Mouse (Mus musculus): Measurements from ENCODE around the gene 2810408A11Rik.

The 2810408A11Rik gene

DNA sequence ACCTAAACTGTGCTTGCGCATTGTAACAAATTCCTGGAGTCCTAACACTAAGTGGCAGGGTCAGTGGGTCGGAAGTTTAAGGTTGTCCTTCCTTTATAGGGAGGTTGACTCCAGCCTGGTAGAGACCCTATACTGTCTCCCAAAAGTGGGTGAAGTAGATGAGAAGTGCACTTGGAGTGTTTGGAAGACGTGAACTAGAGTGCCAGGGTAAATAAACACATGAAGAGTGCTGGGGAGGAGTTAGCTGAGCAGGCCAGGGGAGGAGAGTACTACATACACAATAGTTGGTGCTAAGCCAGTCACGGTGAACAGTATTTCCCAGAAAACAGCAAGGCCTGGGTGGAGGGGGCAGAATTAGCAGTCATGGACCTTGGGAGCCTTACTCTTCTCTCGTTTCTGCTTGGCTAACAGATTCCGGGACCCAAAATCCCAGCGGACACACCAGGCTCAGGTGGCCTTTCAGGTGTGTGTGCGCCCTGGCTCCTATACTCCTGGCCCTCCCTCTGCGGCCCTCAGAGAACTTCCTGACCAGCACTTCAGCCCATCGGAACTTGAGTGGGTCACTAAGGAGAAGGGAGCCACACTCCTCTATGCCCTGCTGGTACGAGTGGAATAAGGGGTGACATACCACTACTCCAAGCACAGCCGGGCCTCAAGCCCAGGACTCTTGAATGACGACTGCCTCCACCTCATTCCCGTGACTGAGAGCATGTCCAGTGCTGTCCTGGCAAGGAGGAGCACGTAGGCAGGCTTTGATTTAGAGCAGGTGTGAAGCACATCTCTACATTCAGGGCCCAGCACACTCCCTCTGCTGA is 12.1 kb upstream of the 2810408A11Rik start:
- DNase-seq (ENCODE audit: low spot score) = no peak

GRCm38 (mm10) chr11:69911701-69912100 is 10.9 kb upstream of the 2810408A11Rik start:
- DNase-seq (ENCODE audit: low spot score) = no peak

GRCm38 (mm10) chr11:69910781-69911560 is 10.2 kb upstream of the 2810408A11Rik start:
- DNase-seq (ENCODE audit: low spot score) = no peak

DNA sequence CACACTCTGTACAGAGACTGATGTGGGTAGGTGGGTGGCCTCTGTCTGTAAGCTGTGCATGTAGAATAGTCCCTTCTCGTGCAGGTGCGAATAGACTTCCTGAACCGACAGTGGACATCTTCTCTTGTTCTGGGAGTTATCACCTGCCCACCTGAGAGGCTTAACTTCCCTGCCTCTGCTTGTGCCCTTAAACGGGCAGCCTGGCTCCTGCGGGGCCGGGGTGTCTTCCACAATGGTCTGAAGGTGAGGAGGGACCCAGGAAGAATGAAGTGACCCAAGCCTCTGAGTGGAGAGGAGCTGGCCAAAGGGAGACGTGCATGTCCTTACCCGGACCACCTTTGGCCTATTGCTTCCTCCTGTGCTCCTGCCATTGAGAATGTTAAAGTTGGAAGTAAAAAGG is 9.4 kb upstream of the 2810408A11Rik start:
- no peak for DNase-seq (ENCODE audit: low spot score)

DNA sequence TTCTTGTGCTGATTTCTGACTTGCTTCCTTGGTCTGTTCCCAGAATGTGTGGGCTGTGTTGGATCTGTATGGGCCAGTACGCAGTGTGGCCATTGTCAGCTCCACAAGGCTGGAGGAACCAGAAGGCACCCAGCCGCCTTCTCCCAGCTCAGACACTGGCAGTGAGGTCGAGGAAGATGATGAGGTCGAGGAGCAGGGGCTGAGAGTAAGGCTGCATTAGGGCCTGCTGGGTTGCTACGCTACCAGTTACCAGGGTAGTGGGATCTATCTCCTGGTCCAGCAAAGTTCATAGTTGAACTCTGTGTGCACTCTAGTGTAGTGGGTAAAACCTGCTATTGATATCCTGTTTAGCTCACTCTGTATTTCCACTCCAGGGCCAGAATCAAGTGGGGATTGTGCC is 8.4 kb upstream of the 2810408A11Rik start:
- no peak for DNase-seq (ENCODE audit: low spot score)

DNA sequence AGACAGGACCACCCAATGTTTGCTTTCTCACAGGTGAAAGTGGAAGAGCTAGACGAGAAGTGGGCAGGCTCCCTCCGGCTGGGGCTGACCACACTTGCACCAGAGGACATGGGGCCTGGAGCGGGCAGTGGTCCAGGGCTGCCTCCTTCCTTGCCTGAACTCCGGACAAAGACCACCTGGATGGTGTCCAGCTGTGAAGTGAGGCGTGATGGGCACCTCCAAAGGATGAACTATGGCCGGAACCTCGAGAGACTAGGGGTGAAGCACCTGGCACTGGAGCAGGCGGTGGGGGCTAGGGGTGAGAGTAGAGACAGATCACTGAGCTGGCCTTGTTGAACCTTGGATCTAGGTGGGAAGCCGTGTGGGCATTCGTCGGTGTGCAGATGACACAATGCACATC is 7.9 kb upstream of the 2810408A11Rik start:
- no peak for DNase-seq (ENCODE audit: low spot score)

GRCm38 (mm10) chr11:69904311-69904710 is 3.5 kb upstream of the 2810408A11Rik start:
- DNase-seq (ENCODE audit: low spot score) = no peak

- no peak for DNase-seq (ENCODE audit: low spot score)
Measured at GRCm38 (mm10) chr11:69902972-69903371, 2.2 kb upstream of the 2810408A11Rik start.

- DNase-seq (ENCODE audit: low spot score) = no peak
Measured at GRCm38 (mm10) chr11:69901993-69902392, 1.2 kb upstream of the 2810408A11Rik start.

DNA sequence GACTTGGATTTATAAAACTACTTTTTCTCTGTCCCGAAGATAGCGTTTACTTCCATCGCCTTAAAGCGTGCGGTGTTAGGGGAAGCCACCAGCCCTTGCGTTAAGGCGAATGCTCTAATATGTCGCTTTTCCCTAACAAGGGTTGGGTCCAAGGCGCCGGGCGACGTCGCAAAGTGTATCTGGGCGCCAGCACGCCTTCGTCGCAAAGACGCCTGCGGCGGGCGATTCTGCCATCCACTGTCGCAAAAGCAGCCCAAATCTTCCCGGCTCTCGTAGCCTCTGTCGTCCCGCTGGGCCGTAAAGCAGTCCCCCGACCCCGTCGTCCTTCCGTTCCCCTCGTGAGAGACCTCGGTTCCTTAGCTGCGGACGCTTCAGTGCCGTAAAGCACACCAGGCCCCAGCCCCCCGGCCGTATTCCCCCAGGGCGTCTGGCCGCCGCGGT is 639 bp upstream of the 2810408A11Rik start:
- peak; percentile 98 for DNase-seq (ENCODE audit: low spot score)

DNA sequence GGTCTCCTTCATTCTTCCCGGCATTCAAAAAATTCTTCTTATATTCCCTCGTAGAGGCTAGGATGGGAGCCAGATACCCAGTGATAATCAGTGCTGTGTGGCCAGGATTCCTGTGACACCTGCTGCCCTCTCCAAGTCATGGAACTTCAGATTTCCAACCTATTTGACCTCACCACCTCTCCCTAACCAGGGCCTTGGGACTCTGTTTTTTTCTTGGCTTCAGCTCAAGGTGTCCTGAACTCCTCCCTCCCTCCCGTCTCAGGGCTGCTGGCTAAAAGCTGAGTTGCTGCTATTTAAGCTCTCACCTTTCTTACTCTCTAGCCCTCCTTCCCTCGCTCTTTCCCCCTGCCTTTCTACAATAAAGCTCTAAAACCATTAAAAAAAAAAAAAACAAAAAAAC is 917 bp downstream of the 2810408A11Rik start:
- no peak for DNase-seq (ENCODE audit: low spot score)

DNA sequence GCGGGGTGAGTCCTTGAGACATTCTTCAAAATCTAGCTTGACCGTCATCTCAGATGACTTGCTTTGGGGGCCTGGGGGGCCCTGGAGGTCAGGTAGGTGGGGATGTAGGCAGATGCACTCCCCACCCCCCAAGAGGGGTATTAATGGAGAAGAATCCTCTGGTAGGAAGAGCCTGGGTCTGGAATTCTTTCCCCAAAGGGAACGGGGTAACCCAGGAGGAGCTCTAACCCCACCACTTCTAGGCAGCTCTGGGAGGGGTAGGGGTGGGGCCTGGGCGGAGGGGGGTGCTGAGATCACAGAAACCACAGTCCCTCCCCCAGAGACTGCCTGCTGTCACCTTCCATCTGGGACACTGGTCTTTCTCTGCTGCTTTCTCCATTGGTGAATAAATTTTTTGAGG is 5.5 kb downstream of the 2810408A11Rik start, which contains the start of gene Acap1:
Gene Acap1, minus strand, starts transcription at position 249 of the 400 bp plus-strand sequence.
- no peak for DNase-seq (ENCODE audit: low spot score)

GRCm38 (mm10) chr11:69894671-69895070 is 6.1 kb downstream of the 2810408A11Rik start:
- DNase-seq (ENCODE audit: low spot score) = no peak

DNA sequence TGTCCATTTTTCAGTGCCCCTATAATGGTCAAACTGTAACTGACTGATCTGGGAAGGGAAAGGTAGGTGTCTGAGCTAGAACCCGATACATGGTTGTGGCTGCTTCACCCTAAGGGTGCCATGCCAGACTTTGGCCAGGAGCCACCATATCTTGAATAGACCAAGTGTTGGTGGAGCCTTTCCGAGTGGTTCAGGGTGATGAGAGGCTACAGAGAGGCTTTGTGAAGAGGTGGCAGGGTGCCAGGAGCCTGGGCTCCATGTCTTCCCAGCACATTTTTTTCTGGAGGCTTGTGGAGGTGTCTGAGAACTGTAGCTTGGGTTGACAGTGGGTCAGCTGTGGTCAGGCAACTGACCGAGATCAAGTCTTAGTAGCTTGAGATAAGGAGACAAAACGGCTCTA is 9.3 kb downstream of the 2810408A11Rik start:
- DNase-seq (ENCODE audit: low spot score) = peak; percentile 61

GRCm38 (mm10) chr11:69886907-69887635 is 13.7 kb downstream of the 2810408A11Rik start:
- DNase-seq (ENCODE audit: low spot score) = no peak

DNA sequence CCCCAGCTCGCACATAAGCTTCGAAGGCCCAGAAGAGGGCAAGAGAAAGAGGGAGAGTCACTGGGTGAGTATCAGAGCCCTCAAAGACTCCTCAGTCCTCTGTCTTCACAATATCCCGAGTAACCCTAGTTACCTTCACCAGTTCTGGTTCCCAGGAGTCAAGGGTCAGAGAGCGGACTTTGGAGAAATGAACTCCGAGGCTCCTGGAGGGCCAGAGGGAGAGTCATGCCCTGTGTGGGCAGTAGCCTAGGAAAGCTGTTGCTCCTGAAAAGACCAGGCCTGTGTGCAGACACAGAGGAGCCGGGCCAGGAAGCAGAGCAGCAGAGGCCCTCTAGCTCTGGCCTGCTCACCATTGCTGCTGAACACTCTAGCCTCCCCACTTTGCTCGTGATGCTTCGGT is 16.1 kb downstream of the 2810408A11Rik start:
- no peak for DNase-seq (ENCODE audit: low spot score)

DNA sequence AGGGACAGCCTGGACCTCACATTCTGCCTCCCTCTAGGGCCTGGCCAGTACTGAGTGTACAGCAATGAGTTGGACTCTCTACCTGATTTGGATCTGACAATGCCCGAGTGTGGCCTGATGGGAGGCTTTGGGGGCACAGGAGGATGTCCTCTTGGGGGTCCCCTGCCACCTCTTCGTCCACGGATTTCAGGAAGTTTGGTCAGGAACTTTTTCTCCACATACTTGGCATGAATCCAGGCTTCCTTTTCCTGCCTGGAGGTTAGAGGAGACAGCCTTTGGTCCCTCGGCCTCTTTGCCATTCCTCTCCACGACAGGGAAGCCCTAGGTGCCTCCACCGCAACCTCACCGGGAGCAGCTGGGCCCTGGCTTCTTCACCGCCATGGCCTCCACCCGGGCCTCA is 16.5 kb downstream of the 2810408A11Rik start:
- no peak for DNase-seq (ENCODE audit: low spot score)

DNA sequence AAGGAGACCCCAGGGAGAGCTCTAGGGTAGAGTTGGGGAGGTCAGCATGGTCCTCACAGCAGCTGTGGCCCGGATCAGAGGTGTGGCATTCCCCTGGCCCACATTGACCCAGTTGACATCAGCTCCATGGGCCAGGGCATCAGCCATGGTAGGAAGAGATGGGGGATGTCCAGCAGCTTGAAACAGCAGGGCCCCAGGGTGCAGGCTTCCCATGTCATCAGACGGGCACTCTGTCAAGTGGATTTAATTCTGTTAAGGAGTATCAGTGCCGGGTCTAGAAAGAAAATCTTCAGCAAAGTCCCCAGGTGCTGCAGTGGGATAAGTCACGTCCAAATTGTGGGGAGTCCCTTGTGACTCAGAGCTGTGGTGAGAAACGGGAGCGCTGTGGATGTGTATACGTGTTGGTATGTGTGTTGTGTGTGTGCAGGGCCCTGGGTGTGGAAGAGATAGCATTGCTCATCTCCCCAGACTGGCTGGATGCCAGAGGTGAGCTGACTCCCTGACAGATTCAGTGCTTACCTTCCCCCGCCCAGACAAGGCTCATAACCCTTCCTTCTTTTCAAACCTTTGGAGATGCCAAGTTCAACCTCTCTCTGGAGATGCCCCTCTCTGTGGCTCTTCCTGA is 17.1 kb downstream of the 2810408A11Rik start:
- no peak for DNase-seq (ENCODE audit: low spot score)

- no peak for DNase-seq (ENCODE audit: low spot score)
Measured at GRCm38 (mm10) chr11:69883066-69883465, 17.7 kb downstream of the 2810408A11Rik start.

- DNase-seq (ENCODE audit: low spot score) = no peak
Measured at GRCm38 (mm10) chr11:69881787-69882670, 18.8 kb downstream of the 2810408A11Rik start.

Data from layer of hippocampus, adult 11-12 months (tissue).